Mouse (Mus musculus) granulocyte monocyte progenitor cell, adult 5-6 weeks (primary cell): ENCODE results near the gene Ltbp2. TPM values are rescaled to one million over a fixed set of nuclear protein-coding genes. Genes with fewer than 3 reads are reported as not detected.

ENCODE experiments used
- ATAC-seq: replicated peaks from 2 replicates; pipeline ENCODE4 v1.8.0; 2016; ENCODE audit warnings: mild to moderate bottlenecking, moderate TSS enrichment, inconsistent platforms; ENCODE audit not compliant: poor library complexity, severe bottlenecking
- total RNA-seq, 2 experiments: library from RNA; stranded (forward) in 1 of 2; stranded (reverse) in 1 of 2; fragments of 200-712, 200-1000 nt in 1 of 2; fragments of >200 nt in 1 of 2; fragmentation: Nextera tagmentation in 1 of 2; gene quantifications; 2 replicates each; pipeline ENCODE4 v1.2.3; 2014 to 2017

The Ltbp2 gene
- total RNA-seq, 2 experiments from 2014 or later: not detected

GRCm38 (mm10) chr12:84769624-84770023 lies 106.7 kb downstream of the Ltbp2 start:
- no peak for ATAC-seq

GRCm38 (mm10) chr12:84767510-84767909 lies 108.8 kb downstream of the Ltbp2 start:
- peak; percentile 74 for ATAC-seq

- ATAC-seq: peak; percentile 38
Measured at GRCm38 (mm10) chr12:84766113-84766735, 110.1 kb downstream of the Ltbp2 start.

- no peak for ATAC-seq
Measured at GRCm38 (mm10) chr12:84765506-84765905, 110.8 kb downstream of the Ltbp2 start.

- no peak for ATAC-seq
Measured at GRCm38 (mm10) chr12:84764756-84765155, 111.6 kb downstream of the Ltbp2 start.

- peak; percentile 47 for ATAC-seq
Measured at GRCm38 (mm10) chr12:84763577-84764218, 112.6 kb downstream of the Ltbp2 start.

GRCm38 (mm10) chr12:84762532-84762931 lies 113.8 kb downstream of the Ltbp2 start:
- peak; percentile 63 for ATAC-seq

- peak; percentile 45 for ATAC-seq
Measured at GRCm38 (mm10) chr12:84759063-84759462, 117.3 kb downstream of the Ltbp2 start.

GRCm38 (mm10) chr12:84756016-84756415 lies 120.3 kb downstream of the Ltbp2 start:
- ATAC-seq: no peak

- ATAC-seq: no peak
Measured at GRCm38 (mm10) chr12:84755008-84755695, 121.2 kb downstream of the Ltbp2 start.

GRCm38 (mm10) chr12:84752131-84752977 lies 124.0 kb downstream of the Ltbp2 start:
- peak; percentile 74 for ATAC-seq

GRCm38 (mm10) chr12:84750661-84751060 lies 125.7 kb downstream of the Ltbp2 start:
- peak; percentile 32 for ATAC-seq

GRCm38 (mm10) chr12:84748134-84748533 lies 128.2 kb downstream of the Ltbp2 start:
- peak; percentile 74 for ATAC-seq

- ATAC-seq: no peak
Measured at GRCm38 (mm10) chr12:84745700-84746099, 130.6 kb downstream of the Ltbp2 start.

GRCm38 (mm10) chr12:84743496-84743895 lies 132.8 kb downstream of the Ltbp2 start:
- ATAC-seq: no peak

- no peak for ATAC-seq
Measured at GRCm38 (mm10) chr12:84733366-84733765, 143.0 kb downstream of the Ltbp2 start.

Other genes with a start within 250 kb of the Ltbp2 start
- gene Vrtn, start 235.5 kb downstream of the Ltbp2 start, total RNA-seq (2014; fragmentation: Nextera tagmentation): not detected in 2 replicates
- not detected in 2 replicates for gene Vrtn, start 235.5 kb downstream of the Ltbp2 start, total RNA-seq (2017)
- not detected in 2 replicates for gene Syndig1l, start 177.7 kb downstream of the Ltbp2 start, total RNA-seq (2014; fragmentation: Nextera tagmentation)
- not detected in 2 replicates for gene Syndig1l, start 177.7 kb downstream of the Ltbp2 start, total RNA-seq (2017)
- gene Npc2, start 103.4 kb downstream of the Ltbp2 start, total RNA-seq (2014; fragmentation: Nextera tagmentation): 127 and 145 TPM in 2 replicates
- gene Npc2, start 103.4 kb downstream of the Ltbp2 start, total RNA-seq (2017): 85.9 and 86.0 TPM in 2 replicates
- gene Isca2, start 103.3 kb downstream of the Ltbp2 start, total RNA-seq (2014; fragmentation: Nextera tagmentation): 81.7 and 107 TPM in 2 replicates
- gene Isca2, start 103.3 kb downstream of the Ltbp2 start, total RNA-seq (2017): 58.6 and 66.2 TPM in 2 replicates
- 131 and 137 TPM in 2 replicates for gene Fcf1, start 94.4 kb upstream of the Ltbp2 start, total RNA-seq (2014; fragmentation: Nextera tagmentation)
- gene Fcf1, start 94.4 kb upstream of the Ltbp2 start, total RNA-seq (2017): 120 and 140 TPM in 2 replicates
- 31.0 and 38.8 TPM in 2 replicates for gene Arel1, start 94.4 kb upstream of the Ltbp2 start, total RNA-seq (2014; fragmentation: Nextera tagmentation)
- gene Arel1, start 94.4 kb upstream of the Ltbp2 start, total RNA-seq (2017): 37.8 and 45.9 TPM in 2 replicates
- gene Ylpm1, start 119.8 kb upstream of the Ltbp2 start, total RNA-seq (2014; fragmentation: Nextera tagmentation): 88.8 and 96.9 TPM in 2 replicates
- gene Ylpm1, start 119.8 kb upstream of the Ltbp2 start, total RNA-seq (2017): 50.0 and 50.5 TPM in 2 replicates
- 0.90 and 2.9 TPM in 2 replicates for gene Prox2, start 234.2 kb upstream of the Ltbp2 start, total RNA-seq (2014; fragmentation: Nextera tagmentation)
- 1.1 and 1.5 TPM in 2 replicates for gene Prox2, start 234.2 kb upstream of the Ltbp2 start, total RNA-seq (2017)
- 106 and 140 TPM in 2 replicates for gene Dlst, start 234.3 kb upstream of the Ltbp2 start, total RNA-seq (2014; fragmentation: Nextera tagmentation)
- gene Dlst, start 234.3 kb upstream of the Ltbp2 start, total RNA-seq (2017): 167 and 195 TPM in 2 replicates